Mouse (Mus musculus) erythroblast, embryonic 14.5 days (primary cell): ENCODE measurements around the gene Hcrt.

Experiments
- GATA1 ChIP-seq: IDR thresholded peaks from 2 replicates; pipeline ENCODE4 v1.6.1; 2012; ENCODE audit warnings: low read length, inconsistent platforms, mixed read lengths
- TAL1 ChIP-seq: IDR thresholded peaks from 3 replicates; pipeline ENCODE4 v1.6.1; 2012; ENCODE audit warnings: low read length, inconsistent platforms, mixed read lengths

DNA sequence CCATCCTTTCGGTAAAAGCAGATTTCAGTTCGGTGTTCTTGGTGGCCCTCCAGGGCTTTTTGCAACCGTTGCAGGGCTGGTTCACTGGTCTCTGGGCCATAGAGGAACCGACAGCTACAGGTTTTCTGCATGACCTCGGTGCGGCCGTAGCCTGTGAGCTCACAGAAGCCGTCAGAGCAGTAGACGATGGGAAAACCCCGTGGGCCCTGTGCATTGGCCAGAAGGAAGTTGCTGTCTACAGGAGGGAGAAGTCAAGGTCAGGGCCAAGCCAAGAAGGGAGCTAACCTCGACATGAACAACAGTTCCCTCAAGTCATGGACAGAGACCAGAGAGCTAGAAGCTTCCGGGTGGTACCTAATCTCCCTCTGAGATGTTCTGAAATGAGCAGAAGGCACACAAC, 5.2 kb downstream of the Hcrt start:
- TF ChIP-seq GATA1 (no peak), TAL1 (no peak)
